Mouse (Mus musculus): ENCODE results near the gene Sec61b.

- TF ChIP-seq CTCF (IDR thresholded peaks at IDR 0.05; ENCODE audit: low read depth, low read length) (no peak), POLR2A (IDR thresholded peaks at IDR 0.05; ENCODE audit: extremely low read depth, insufficient read depth, low read length) (no peak)
These were observed 33.5 kb upstream of the Sec61b start for GRCm38 (mm10) chr4:47440951-47441350.

Measured in liver, adult 2 months (tissue).